Mouse (Mus musculus): ENCODE data around the gene E2f6. TPM values are rescaled to one million over a fixed set of nuclear protein-coding genes. Genes with fewer than 3 reads are reported as not detected.

E2f6 gene
- 38.6 and 39.3 TPM in 2 replicates for polyA plus RNA-seq (2015; fragmentation: Nextera tagmentation; extraction: Ambion mirVana)

DNA sequence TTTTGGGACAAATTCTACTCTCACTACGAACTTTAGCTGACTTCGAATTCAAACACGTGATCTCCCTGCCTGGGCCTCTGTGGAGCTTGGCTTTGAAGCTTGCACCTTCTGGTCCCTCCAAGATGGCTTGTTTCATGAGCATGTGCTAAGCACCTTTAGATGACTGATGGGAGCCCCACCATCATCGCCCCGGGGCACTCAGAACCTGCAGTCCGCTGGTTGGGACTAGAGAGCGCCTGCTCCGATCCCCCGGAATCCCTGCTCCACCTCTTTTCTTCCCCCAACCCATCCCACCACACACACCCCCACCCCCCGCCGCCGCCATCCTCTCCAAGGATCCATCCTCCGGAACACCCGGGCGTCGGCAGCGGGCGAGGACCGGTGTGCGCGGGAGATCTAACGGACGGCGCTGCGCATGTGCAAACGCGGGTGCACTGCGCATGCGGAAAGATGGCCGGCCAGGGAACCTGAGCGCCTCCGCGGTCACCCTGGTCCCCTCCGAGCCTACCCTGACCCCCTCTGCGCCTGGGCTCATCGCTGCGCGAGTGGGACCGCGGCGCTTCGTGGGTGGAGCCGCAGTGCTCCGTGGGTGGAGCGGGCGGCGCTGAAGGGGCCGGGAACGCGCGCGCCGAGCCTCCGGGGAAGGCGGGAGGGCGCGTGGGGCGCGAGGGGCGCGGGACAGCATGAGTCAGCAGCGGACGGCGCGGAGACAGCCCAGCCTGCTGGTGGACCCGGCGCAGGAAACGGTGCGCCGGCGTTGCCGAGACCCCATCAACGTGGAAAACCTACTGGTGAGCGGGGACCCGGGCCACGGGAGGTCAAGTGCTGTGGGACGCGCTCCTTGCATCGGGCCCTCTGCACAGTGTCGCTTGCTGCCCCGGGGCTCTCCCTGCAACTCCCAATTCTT lies at the start of gene E2f6:
TSS of gene E2f6 (plus strand) at position 439 of the 907 bp plus-strand sequence.
- peak; percentile 75 for ATAC-seq (ENCODE audit: insufficient read depth, low FRiP score, low read depth)
- peak within 1 kb of the TSS; percentile 66 for H3K9ac ChIP-seq
- peak within 1 kb of the TSS; percentile 79 for H3K4me3 ChIP-seq (replicated peaks)
- peaks cover 5% of the 10 kb centered on the region; the same call in 1 of the 2 replicates for H3K36me3 ChIP-seq
- H3K9me3 ChIP-seq, result no peaks in the 10 kb centered on the region
- H3K4me1 ChIP-seq, result peaks cover 12% of the 10 kb centered on the region; the same call in 1 of the 2 replicates
- peak within 1 kb of the TSS; percentile 94 for H3K4me2 ChIP-seq
- H3K27ac ChIP-seq, result peak within 1 kb of the TSS; percentile 58; the same call in 1 of the 2 replicates
- WGBS, result 6% methylated on average over 81 of the region's 81 CpGs
- 0 out of 2 replicates have a peak, but pooled peaks cover 8% of the 10 kb centered on the region for H3K27me3 ChIP-seq (replicated peaks)

GRCm38 (mm10) chr12:16761461-16761860 lies 49.3 kb upstream of the E2f6 start:
- H3K4me1 ChIP-seq, result no peaks in the 10 kb centered on the region
- no peak overlapping the region for H3K27ac ChIP-seq
- H3K4me2 ChIP-seq, result no peak overlapping the region
- WGBS, result 97% methylated on average over 3 of the region's 3 CpGs
- H3K9me3 ChIP-seq, result no peaks in the 10 kb centered on the region
- ATAC-seq (ENCODE audit: insufficient read depth, low FRiP score, low read depth), result no peak
- no peak overlapping the region for H3K9ac ChIP-seq
- H3K27me3 ChIP-seq (replicated peaks), result no peaks in the 10 kb centered on the region
- H3K4me3 ChIP-seq (replicated peaks), result no peak overlapping the region
- H3K36me3 ChIP-seq, result no peaks in the 10 kb centered on the region

- Histone ChIP-seq H3K4me3 (replicated peaks) (no peak overlapping the region), H3K4me2 (no peak overlapping the region), H3K4me1 (no peaks in the 10 kb centered on the region), H3K27me3 (replicated peaks) (no peaks in the 10 kb centered on the region), H3K9me3 (no peaks in the 10 kb centered on the region), H3K27ac (no peak overlapping the region), H3K9ac (no peak overlapping the region), H3K36me3 (no peaks in the 10 kb centered on the region)
- no peak for ATAC-seq (ENCODE audit: insufficient read depth, low FRiP score, low read depth)
- WGBS, result 80% methylated on average over 4 of the region's 4 CpGs
These were observed 46.9 kb upstream of the E2f6 start for GRCm38 (mm10) chr12:16763649-16764422.

GRCm38 (mm10) chr12:16764776-16765445 lies 45.9 kb upstream of the E2f6 start:
- H3K36me3 ChIP-seq, result no peaks in the 10 kb centered on the region
- H3K4me2 ChIP-seq, result no peak overlapping the region
- no peaks in the 10 kb centered on the region for H3K4me1 ChIP-seq
- H3K9ac ChIP-seq, result no peak overlapping the region
- H3K4me3 ChIP-seq (replicated peaks), result no peak overlapping the region
- no peak overlapping the region for H3K27ac ChIP-seq
- no peak for ATAC-seq (ENCODE audit: insufficient read depth, low FRiP score, low read depth)
- H3K9me3 ChIP-seq, result no peaks in the 10 kb centered on the region
- 69% methylated on average over 12 of the region's 12 CpGs for WGBS
- H3K27me3 ChIP-seq (replicated peaks), result no peaks in the 10 kb centered on the region

DNA sequence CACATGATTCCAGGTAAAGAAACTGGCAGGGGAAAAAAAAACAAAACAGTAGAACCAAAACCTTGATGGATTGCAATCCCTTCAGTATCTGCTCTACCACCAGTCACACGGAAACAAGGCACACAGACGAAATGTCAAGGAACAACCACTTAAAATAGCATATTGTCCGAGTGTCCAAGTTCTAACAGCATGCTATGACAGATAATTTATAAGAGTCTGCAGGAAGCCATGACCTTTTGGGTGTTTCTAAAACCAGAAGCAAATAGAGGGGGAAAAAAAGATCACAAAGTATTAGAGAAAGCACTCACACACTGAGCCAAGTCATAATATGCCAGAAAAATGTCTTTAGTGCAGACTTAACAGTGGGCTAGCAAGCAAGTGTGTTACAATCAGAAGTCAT lies 42.5 kb upstream of the E2f6 start:
- Histone ChIP-seq H3K4me1 (no peaks in the 10 kb centered on the region), H3K36me3 (no peaks in the 10 kb centered on the region), H3K4me2 (no peak overlapping the region), H3K27me3 (replicated peaks) (no peaks in the 10 kb centered on the region), H3K9me3 (no peaks in the 10 kb centered on the region), H3K4me3 (replicated peaks) (no peak overlapping the region), H3K9ac (no peak overlapping the region), H3K27ac (no peak overlapping the region)
- WGBS, result 24% methylated on average over 3 of the region's 3 CpGs
- no peak for ATAC-seq (ENCODE audit: insufficient read depth, low FRiP score, low read depth)

GRCm38 (mm10) chr12:16768711-16769110 lies 42.1 kb upstream of the E2f6 start:
- Histone ChIP-seq H3K4me2 (no peak overlapping the region), H3K9ac (no peak overlapping the region), H3K36me3 (no peaks in the 10 kb centered on the region), H3K4me1 (no peaks in the 10 kb centered on the region), H3K27ac (no peak overlapping the region), H3K27me3 (replicated peaks) (no peaks in the 10 kb centered on the region), H3K9me3 (no peaks in the 10 kb centered on the region), H3K4me3 (replicated peaks) (no peak overlapping the region)
- no peak for ATAC-seq (ENCODE audit: insufficient read depth, low FRiP score, low read depth)
- 56% methylated on average over 2 of the region's 2 CpGs for WGBS

DNA sequence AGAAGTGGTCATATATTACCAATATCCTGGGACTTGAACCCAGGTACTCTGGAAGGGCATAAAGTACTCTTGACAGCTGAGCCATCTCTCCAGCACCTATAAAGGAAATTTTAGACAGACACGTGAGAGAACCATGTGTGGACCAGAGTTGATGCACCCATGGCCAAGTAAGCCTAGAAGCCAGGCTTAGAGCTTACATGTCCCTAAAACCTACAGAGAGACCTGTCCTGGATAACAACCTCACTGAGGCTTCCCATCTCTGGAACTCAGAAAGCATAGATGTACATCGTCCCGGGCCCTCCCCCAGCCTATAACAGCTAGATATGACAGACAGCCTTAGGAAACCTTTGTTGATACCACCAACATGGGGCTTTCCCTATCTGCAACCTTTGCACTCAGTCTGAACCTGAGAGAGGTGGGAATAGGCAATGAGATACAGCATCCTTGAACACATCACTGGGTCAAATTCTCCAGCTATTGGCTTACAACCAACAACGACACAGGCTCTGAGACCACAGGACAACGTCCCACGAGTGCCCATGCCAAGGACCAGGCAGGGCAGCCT lies 41.1 kb upstream of the E2f6 start:
- Histone ChIP-seq H3K9ac (no peak overlapping the region), H3K36me3 (no peaks in the 10 kb centered on the region), H3K4me2 (no peak overlapping the region), H3K9me3 (no peaks in the 10 kb centered on the region), H3K4me1 (no peaks in the 10 kb centered on the region), H3K27ac (no peak overlapping the region), H3K4me3 (replicated peaks) (no peak overlapping the region), H3K27me3 (replicated peaks) (no peaks in the 10 kb centered on the region)
- ATAC-seq (ENCODE audit: insufficient read depth, low FRiP score, low read depth), result no peak
- 88% methylated on average over 6 of the region's 6 CpGs for WGBS

DNA sequence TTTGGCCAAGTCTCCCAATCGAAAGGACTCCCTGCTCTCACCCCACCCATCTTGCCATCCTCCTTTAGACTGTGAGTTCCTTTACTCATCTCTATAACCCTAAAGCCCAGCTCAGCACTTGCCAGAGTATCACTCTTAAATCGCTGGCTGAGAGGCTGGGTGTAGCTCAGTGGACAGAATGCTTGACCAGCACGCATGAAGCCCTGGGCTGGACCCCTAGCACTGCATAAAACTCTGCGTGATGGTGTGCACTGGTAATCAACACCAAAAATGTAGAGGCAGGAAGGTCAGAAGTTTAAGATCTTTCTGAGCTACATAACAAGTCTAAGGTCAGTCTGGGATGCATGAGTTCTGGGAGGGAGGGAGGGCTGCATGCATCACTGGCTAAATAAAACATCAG lies 36.2 kb upstream of the E2f6 start:
- Histone ChIP-seq H3K27me3 (replicated peaks) (no peaks in the 10 kb centered on the region), H3K4me2 (no peak overlapping the region), H3K4me3 (replicated peaks) (no peak overlapping the region), H3K27ac (no peak overlapping the region), H3K9ac (no peak overlapping the region), H3K9me3 (no peaks in the 10 kb centered on the region), H3K4me1 (no peaks in the 10 kb centered on the region), H3K36me3 (no peaks in the 10 kb centered on the region)
- no peak for ATAC-seq (ENCODE audit: insufficient read depth, low FRiP score, low read depth)
- 86% methylated on average over 4 of the region's 4 CpGs for WGBS

DNA sequence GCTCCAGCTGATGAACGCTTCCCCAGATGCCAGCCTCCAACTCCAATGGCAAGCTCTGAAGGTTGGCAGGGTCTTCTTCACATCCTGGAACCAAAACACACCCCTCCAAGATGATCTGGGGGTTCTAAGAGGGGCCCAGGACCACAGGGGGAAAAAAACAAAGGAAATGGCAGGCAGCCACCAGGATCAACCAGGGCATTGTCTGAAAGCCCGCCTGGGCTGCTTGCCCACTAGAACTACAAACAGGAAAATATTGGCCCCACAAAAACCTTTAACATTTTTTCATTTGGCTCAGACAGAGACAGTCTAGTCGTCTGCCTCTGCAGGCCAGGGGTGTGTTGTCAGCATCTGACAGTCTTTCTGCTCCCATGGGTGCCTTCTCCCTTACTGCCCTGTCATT lies 35.4 kb upstream of the E2f6 start:
- Histone ChIP-seq H3K9me3 (no peaks in the 10 kb centered on the region), H3K4me3 (replicated peaks) (no peak overlapping the region), H3K36me3 (no peaks in the 10 kb centered on the region), H3K9ac (no peak overlapping the region), H3K27ac (no peak overlapping the region), H3K4me2 (no peak overlapping the region), H3K4me1 (no peaks in the 10 kb centered on the region), H3K27me3 (replicated peaks) (no peaks in the 10 kb centered on the region)
- ATAC-seq (ENCODE audit: insufficient read depth, low FRiP score, low read depth), result no peak
- 70% methylated on average over 3 of the region's 3 CpGs for WGBS

DNA sequence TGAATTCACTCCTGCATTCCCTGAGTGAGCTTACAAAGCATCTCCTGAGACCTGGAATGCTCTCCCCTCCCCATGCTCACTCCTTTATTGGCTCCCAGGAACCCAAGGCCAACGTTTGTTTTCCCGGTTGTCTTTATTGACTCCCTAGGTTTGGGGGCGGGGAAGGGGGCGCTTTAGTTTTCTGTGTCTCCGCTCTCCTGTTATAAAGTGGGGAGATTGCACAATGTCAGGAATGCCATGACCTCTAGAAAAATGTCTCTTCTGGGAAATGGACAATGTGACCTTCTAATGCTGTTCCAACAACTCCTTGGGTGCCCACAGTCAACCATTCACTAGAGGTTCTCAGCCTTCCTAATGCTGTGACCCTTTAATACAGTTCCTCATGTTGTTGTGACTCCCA lies 32.2 kb upstream of the E2f6 start:
- ATAC-seq (ENCODE audit: insufficient read depth, low FRiP score, low read depth), result no peak
- Histone ChIP-seq H3K4me1 (no peaks in the 10 kb centered on the region), H3K27me3 (replicated peaks) (no peaks in the 10 kb centered on the region), H3K36me3 (no peaks in the 10 kb centered on the region), H3K9me3 (no peaks in the 10 kb centered on the region), H3K4me3 (replicated peaks) (no peak overlapping the region), H3K9ac (no peak overlapping the region), H3K27ac (no peak overlapping the region), H3K4me2 (no peak overlapping the region)
- WGBS, result 74% methylated on average over 5 of the region's 5 CpGs

DNA sequence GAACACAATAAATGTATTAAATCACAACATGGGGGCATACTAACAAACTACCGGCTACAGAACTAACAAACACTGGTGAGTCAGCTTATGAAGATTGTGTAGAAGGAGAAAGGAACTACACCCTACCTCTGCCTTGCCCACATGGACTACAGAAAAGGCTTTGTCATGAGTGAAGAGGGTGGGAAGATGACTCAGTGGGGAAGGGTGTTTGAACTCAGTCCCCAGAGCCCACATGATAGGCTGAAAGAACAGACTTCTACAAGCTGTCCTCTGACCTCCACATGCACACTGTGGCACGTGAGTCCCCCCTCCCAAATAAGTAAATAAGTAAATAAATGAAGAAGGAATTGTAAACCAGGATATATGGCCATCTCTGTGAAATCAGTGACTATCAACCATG lies 31.6 kb upstream of the E2f6 start:
- Histone ChIP-seq H3K9me3 (no peaks in the 10 kb centered on the region), H3K4me2 (no peak overlapping the region), H3K27ac (no peak overlapping the region), H3K36me3 (no peaks in the 10 kb centered on the region), H3K4me3 (replicated peaks) (no peak overlapping the region), H3K4me1 (no peaks in the 10 kb centered on the region), H3K9ac (no peak overlapping the region), H3K27me3 (replicated peaks) (no peaks in the 10 kb centered on the region)
- no peak for ATAC-seq (ENCODE audit: insufficient read depth, low FRiP score, low read depth)
- WGBS, result 73% methylated on average over 2 of the region's 2 CpGs

Data from stomach, embryonic 15.5 days (tissue).